Mouse (Mus musculus) embryonic facial prominence, embryonic 12.5 days (tissue): Measurements from ENCODE around the gene Taf6l. TPM values are rescaled to one million over a fixed set of nuclear protein-coding genes. Genes with fewer than 3 reads are reported as not detected.

Experiments
- ATAC-seq: fragments of 200-750 bp; cut with Nextera tagmentation; 2 replicates; pipeline ENCODE4 v1.8.0; 2017; ENCODE audit not compliant: insufficient number of reproducible peaks, insufficient read depth, low FRiP score, low TSS enrichment
- H3K27ac ChIP-seq: fragments of 300-500 bp; sonication (generic); 2 replicates; pipeline ENCODE4 v1.5.1; 2016; ENCODE audit warnings: mild to moderate bottlenecking
- H3K27me3 ChIP-seq: fragments of 300-500 bp; sonication (generic); 2 replicates; pipeline ENCODE4 v1.6.1; 2016; ENCODE audit warnings: mild to moderate bottlenecking, moderate library complexity
- H3K36me3 ChIP-seq: fragments of 300-500 bp; sonication (generic); 2 replicates; pipeline ENCODE4 v1.6.1; 2016; ENCODE audit warnings: mild to moderate bottlenecking
- H3K4me1 ChIP-seq: fragments of 300-500 bp; sonication (generic); 2 replicates; pipeline ENCODE4 v1.6.1; 2016
- H3K4me2 ChIP-seq: fragments of 300-500 bp; sonication (generic); replicated peaks from 2 replicates; pipeline ENCODE4 v1.6.1; 2016; ENCODE audit warnings: mild to moderate bottlenecking, moderate library complexity
- H3K4me3 ChIP-seq: fragments of 300-500 bp; sonication (generic); 2 replicates; pipeline ENCODE4 v1.5.1; 2016; ENCODE audit warnings: mild to moderate bottlenecking
- H3K9ac ChIP-seq: fragments of 300-500 bp; sonication (generic); 2 replicates; pipeline ENCODE4 v1.6.1; 2016; ENCODE audit warnings: mild to moderate bottlenecking, moderate library complexity
- H3K9me3 ChIP-seq: fragments of 300-500 bp; sonication (generic); 2 replicates; pipeline ENCODE4 v1.6.1; 2016; ENCODE audit warnings: mild to moderate bottlenecking, moderate library complexity
- WGBS: fragments of 180-500 bp; shearing (Covaris S2); methylation state at CpG from one replicate; pipeline ENCODE4 v1.1.7; 2016; 5-methylcytosine and 5-hydroxymethylcytosine counted together
- polyA plus RNA-seq: library from polyadenylated mRNA; unstranded; fragments of >200 nt; fragmentation: Nextera tagmentation; extraction: Ambion mirVana; gene quantifications from 2 replicates; pipeline ENCODE4 v1.2.1, GENCODE M21; 2016

The Taf6l gene
- polyA plus RNA-seq = 39.9 and 40.4 TPM in 2 replicates

DNA sequence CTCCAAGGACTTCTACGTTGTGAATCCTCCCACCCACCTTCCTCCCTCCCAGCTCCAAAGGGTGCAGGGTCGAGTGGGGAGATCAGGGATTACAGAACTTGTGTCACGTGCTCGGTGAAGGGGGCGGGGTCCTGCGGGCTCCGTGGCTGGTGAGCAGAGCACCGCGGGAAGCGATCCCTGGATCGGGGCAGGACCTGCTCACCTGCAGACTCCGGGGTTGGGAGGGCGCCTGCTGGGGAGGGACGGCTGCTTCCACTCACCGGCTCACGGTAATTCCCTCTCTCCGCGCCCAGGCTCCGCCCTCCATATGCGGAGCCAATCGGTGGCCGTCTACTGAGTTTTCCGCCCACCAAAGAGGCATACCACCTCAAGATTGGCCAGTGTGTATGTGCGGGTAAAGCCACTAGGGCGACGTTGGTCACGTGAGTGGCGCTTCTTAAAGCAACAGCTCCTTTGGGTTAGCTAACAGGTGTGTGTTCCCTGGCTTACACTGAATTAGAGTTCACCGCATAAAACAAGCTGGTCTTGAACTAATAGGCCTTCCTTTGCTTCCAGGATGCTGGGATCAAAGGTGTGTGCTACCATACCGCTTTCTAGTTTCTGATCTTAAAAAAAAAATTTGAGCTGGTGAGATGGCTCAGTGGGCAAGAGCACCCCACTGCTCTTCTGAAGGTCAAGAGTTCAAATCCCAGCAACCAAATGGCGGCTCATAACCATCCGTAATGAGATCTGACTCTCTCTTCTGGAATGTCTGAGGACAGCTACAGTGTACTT lies at the start of gene Taf6l:
Taf6l (minus strand) TSS at position 410 of the 774 bp plus-strand sequence.
- WGBS = under 1% methylated on average over 32 of the region's 32 CpGs
- peak; percentile 98 for ATAC-seq

DNA sequence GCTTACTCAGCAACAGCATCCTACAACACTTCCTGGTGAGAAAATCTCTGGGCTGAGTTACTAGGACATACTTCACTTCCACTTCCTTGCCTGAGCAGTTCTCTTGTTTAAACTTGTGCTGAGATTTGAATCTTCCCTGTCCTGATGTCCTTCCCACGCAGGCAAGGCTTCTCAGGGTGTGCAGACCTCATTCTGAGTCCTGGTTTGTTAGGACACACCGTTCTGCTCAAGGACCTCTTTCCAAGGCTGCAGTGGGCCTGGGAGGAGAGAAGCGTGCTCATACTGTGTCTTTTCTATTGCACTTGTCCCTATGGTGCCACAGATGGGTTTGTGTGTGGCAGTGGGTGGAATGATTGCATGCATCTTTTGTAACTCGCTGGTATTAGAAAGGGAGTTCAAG lies 46.8 kb upstream of the Taf6l start:
- Histone ChIP-seq H3K27ac (no peak overlapping the region), H3K36me3 (peaks cover 75% of the 10 kb centered on the region), H3K27me3 (no peaks in the 10 kb centered on the region), H3K9ac (no peak overlapping the region), H3K4me3 (no peak overlapping the region), H3K4me1 (peaks cover under 1% of the 10 kb centered on the region; the same call in 1 of the 2 replicates), H3K4me2 (no peak overlapping the region), H3K9me3 (no peaks in the 10 kb centered on the region)
- 95% methylated on average over 4 of the region's 4 CpGs for WGBS
- no peak for ATAC-seq

More for the DNA sequence above, at the start of gene Taf6l:
- peaks cover 6% of the 10 kb centered on the region; the same call in 1 of the 2 replicates for H3K4me1 ChIP-seq
- H3K27me3 ChIP-seq = no peaks in the 10 kb centered on the region
- peak within 1 kb of the TSS; percentile 88 for H3K27ac ChIP-seq
- H3K4me3 ChIP-seq = peak within 1 kb of the TSS; percentile 69
- H3K9ac ChIP-seq = peak within 1 kb of the TSS; percentile 63
- peak within 1 kb of the TSS; percentile 64 for H3K4me2 ChIP-seq
- H3K36me3 ChIP-seq = peaks cover 24% of the 10 kb centered on the region
- H3K9me3 ChIP-seq = no peaks in the 10 kb centered on the region

DNA sequence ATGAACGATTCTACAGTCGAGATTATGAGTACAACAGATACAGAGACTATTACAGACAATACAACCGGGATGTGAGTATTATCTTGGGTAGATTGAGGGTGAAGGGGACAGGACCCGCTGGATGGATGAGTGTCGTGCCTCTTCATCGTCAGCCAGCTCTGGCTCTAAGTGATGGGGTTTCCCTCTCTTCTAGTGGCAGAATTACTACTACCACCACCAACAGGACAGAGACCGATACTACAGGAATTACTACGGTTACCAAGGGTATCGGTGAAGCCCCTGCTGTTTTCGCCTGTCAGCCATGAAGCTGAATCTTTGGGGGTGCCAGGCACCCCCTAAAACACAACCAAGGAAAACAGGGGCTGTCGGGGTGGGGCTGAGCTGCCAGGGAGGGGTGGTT lies 45.0 kb upstream of the Taf6l start:
- Histone ChIP-seq H3K4me1 (no peaks in the 10 kb centered on the region), H3K9ac (no peak overlapping the region), H3K9me3 (no peaks in the 10 kb centered on the region), H3K4me3 (no peak overlapping the region), H3K27me3 (no peaks in the 10 kb centered on the region), H3K36me3 (peaks cover 91% of the 10 kb centered on the region), H3K27ac (no peak overlapping the region), H3K4me2 (no peak overlapping the region)
- ATAC-seq = no peak
- 88% methylated on average over 11 of the region's 11 CpGs for WGBS

DNA sequence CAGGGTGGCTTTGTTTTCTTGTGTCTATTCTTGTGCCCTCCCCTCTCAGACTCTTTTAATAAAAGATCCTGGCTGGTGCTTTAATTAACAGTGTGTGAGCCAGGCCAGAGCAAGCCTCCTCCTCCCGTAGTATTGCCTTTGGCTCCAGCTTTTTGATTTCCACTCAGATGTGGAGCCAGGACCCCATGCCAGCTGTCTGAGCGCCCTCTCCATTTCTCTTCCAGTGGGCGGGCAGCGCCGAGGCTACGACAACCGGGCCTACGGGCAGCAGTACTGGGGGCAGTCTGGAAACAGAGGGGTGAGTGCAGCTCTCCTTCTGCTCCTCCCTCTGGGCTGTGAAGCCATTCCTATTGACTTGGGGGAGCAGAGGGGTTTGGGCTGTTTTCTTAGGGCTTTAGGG lies 44.4 kb upstream of the Taf6l start:
- Histone ChIP-seq H3K9ac (no peak overlapping the region), H3K4me3 (no peak overlapping the region), H3K4me2 (no peak overlapping the region), H3K36me3 (peaks cover 95% of the 10 kb centered on the region), H3K4me1 (no peaks in the 10 kb centered on the region), H3K9me3 (no peaks in the 10 kb centered on the region), H3K27me3 (no peaks in the 10 kb centered on the region), H3K27ac (no peak overlapping the region)
- WGBS = 95% methylated on average over 8 of the region's 8 CpGs
- no peak for ATAC-seq

DNA sequence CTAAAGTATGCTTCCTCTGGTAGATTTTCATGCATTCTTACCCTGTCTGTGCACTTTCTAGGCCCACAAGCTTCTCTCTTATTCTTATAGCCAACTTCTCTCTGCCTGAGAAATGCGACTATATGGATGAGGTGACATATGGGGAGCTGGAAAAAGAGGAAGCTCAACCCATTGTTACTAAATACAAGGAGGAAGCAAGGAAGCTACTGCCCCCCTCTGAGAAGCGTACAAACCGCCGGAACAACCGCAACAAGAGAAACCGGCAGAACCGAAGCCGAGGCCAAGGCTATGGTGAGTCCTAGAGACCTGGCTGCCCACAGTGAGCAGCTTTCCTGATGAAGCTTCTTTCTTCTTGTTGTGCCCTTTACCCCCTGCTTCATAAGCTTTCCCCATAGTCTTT lies 43.4 kb upstream of the Taf6l start, which contains the start of gene AC129217.1:
AC129217.1 (plus strand) TSS at position 114 of the 400 bp plus-strand sequence.
- ATAC-seq = no peak
- no peaks in the 10 kb centered on the region for H3K9me3 ChIP-seq
- no peak within 1 kb of the TSS for H3K4me3 ChIP-seq
- no peak within 1 kb of the TSS for H3K9ac ChIP-seq
- no peaks in the 10 kb centered on the region for H3K27me3 ChIP-seq
- 91% methylated on average over 8 of the region's 8 CpGs for WGBS
- peaks cover 97% of the 10 kb centered on the region for H3K36me3 ChIP-seq
- no peak within 1 kb of the TSS for H3K4me2 ChIP-seq
- H3K27ac ChIP-seq = no peak within 1 kb of the TSS
- H3K4me1 ChIP-seq = no peaks in the 10 kb centered on the region

DNA sequence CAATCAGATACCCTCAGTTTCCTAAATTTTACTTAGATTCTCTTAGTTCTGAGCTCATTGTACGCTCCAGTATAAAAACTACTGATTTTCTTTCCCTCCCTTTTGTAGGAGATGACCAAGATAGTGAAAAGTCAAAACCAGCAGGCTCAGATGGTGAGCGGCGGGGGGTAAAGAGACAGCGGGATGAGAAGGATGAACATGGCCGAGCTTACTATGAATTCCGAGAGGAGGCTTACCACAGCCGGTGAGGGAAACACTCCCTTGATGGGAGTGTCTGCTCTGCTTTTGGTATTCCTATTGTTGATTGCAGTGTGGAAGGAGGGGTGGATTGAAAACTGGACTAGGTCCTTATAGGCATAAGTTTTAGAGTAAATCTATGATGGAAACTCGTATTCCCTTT lies 36.5 kb upstream of the Taf6l start:
- no peaks in the 10 kb centered on the region for H3K27me3 ChIP-seq
- H3K4me1 ChIP-seq = peaks cover 23% of the 10 kb centered on the region
- H3K9ac ChIP-seq = peak overlapping the region; percentile 32; the same call in 1 of the 2 replicates
- peaks cover 49% of the 10 kb centered on the region for H3K36me3 ChIP-seq
- no peaks in the 10 kb centered on the region for H3K9me3 ChIP-seq
- ATAC-seq = no peak
- H3K4me3 ChIP-seq = peak overlapping the region; percentile 76; the same call in 1 of the 2 replicates
- 79% methylated on average over 8 of the region's 8 CpGs for WGBS
- peak overlapping the region; percentile 86 for H3K4me2 ChIP-seq
- no peak overlapping the region for H3K27ac ChIP-seq

DNA sequence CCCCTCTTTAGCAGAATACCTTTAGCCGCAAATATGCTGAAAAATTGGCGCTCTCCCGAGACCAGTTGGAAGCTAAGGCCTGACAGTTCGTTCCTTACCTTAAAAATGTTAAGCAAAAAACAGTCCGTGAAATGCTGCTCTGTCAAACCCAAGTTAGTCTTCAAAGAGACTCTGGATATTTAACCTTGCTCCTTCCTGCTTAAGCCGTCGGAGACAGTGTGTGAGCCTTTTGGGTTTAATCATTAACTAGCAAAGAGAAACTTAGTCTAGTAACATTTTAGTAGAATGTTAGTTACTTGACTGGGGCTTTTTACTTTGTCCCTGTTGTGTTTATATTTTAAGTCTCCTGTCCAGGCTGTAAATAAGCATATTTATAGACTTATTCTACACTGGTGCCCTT lies 34.9 kb upstream of the Taf6l start:
- ATAC-seq = no peak
- Histone ChIP-seq H3K27ac (peak overlapping the region; percentile 100), H3K36me3 (peaks cover 34% of the 10 kb centered on the region)

DNA sequence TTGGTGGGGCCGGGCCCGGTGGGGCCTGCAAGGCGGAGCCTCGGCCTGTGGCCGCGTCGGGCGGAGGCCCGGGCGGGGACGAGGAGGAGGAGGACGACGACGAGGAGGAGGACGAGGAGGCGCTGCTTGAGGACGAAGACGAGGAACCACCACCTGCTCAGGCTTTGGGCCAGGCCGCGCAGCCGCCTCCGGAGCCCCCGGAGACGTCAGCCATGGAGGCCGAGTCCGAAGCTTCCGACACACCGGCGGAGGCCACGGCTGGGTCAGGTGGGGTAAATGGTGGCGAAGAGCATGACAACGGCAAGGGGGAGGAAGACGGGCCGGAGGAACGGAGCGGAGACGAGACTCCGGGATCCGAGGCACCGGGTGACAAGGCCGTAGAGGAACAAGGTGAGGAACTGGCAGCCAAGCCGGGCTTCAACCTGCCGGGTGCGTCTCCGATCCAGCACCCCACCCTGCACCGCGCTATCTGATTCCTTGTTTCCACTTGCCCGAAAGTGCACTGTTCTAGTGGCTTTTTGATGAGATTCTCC lies 34.3 kb upstream of the Taf6l start:
- H3K4me3 ChIP-seq = peak overlapping the region; percentile 76
- peaks cover 33% of the 10 kb centered on the region for H3K36me3 ChIP-seq
- H3K9me3 ChIP-seq = no peaks in the 10 kb centered on the region
- peak overlapping the region; percentile 100 for H3K27ac ChIP-seq
- peak overlapping the region; percentile 99 for H3K9ac ChIP-seq
- peak; percentile 2; the same call in 1 of the 2 replicates for ATAC-seq
- WGBS = under 1% methylated on average over 47 of the region's 48 CpGs
- peak overlapping the region; percentile 86 for H3K4me2 ChIP-seq
- H3K27me3 ChIP-seq = no peaks in the 10 kb centered on the region
- H3K4me1 ChIP-seq = peaks cover 36% of the 10 kb centered on the region

More for the DNA sequence above, 34.9 kb upstream of the Taf6l start:
- WGBS = 2% methylated on average over 7 of the region's 7 CpGs
- H3K4me2 ChIP-seq = peak overlapping the region; percentile 86
- no peaks in the 10 kb centered on the region for H3K9me3 ChIP-seq
- H3K27me3 ChIP-seq = no peaks in the 10 kb centered on the region
- peak overlapping the region; percentile 76 for H3K4me3 ChIP-seq
- H3K4me1 ChIP-seq = peaks cover 36% of the 10 kb centered on the region
- peak overlapping the region; percentile 99 for H3K9ac ChIP-seq

DNA sequence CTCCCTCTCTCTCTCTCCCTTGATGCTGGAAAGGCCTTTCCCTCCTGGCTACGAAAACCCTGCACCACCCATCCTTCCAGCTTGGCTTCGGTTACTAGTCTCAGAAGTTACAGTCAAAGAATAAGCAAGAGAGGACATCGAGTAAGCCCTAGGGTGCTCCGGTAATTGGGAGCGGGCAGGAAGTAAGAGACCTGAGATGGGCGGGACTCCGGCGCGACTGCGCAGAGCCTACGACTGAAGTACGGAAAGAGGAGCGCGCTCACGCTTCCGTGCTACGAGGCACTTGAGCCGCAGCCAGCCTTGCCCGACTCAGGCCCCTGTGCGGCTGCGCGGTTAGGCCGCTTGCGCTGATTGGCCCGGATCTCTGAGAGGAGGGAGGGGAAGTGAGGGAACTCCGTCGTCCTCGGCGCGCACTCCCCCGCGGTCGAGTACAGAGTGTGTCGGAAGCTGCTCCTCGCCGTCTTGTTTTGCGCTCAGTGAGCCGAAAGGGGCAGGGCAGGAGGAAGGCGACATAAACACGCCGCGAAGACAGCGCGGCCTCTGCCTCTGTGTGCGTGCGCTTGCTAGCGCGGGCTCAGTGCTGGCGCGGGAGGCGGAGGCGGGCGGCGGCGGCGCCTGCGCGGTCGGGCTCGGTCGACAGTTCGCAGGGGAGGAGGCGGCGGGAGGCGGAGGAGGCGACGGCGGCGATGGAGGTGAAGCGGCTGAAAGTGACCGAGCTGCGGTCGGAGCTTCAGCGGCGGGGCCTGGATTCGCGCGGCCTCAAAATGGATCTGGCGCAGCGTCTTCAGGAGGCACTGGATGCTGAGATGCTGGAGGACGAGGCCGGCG lies 33.6 kb upstream of the Taf6l start, which contains the start of gene Hnrnpul2:
Hnrnpul2 (plus strand) TSS at position 415 of the 828 bp plus-strand sequence.
- peak within 1 kb of the TSS; percentile 100 for H3K27ac ChIP-seq
- H3K4me2 ChIP-seq = peak within 1 kb of the TSS; percentile 86
- peak within 1 kb of the TSS; percentile 99 for H3K9ac ChIP-seq
- peak within 1 kb of the TSS; percentile 76 for H3K4me3 ChIP-seq
- peaks cover 31% of the 10 kb centered on the region for H3K36me3 ChIP-seq
- H3K9me3 ChIP-seq = no peaks in the 10 kb centered on the region
- peaks cover 36% of the 10 kb centered on the region for H3K4me1 ChIP-seq
- H3K27me3 ChIP-seq = no peaks in the 10 kb centered on the region
- 0% methylated on average over 82 of the region's 83 CpGs for WGBS
- ATAC-seq = peak; percentile 97

DNA sequence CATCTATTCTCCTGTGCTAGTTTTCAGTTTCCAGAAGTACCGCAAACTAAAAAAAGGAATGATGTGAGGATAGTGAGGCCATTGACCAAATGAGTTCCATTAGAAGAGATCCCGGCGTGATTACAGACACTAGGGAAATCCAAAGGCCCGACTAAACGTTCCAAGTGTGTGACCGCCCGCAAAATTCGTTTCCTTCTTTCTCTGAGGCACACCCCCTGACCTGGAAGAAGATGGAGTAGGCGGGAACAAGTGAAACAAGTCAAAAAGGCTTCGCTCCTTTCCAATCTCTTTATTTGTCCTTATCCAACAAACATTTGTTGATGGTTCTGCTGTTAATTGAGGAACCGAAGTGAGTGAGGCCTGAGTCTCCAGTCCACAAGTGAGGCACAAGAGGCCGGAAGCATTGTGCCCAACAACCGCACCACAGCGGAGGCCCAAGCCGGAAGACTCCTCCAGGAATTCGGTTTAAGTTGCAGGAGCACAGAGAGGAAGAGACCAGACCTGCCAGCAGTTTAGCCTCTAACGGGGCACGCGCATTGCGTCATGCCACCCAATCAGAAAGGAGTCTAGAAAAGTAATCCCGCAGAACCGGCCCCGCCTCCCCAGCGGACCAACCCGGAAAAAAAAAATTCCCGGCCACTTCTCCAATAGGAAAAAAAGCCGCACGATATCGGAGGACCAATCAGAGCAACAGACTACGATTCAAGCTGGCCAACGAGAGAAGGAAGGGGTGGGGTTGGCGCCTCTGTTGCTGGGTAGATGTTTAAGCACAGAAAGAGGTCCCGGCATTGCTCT lies 32.8 kb upstream of the Taf6l start, which contains the start of gene Ttc9c:
Ttc9c (minus strand) TSS at position 533 of the 795 bp plus-strand sequence.
- under 1% methylated on average over 33 of the region's 33 CpGs for WGBS
- peak; percentile 90 for ATAC-seq

More for the DNA sequence above, 32.8 kb upstream of the Taf6l start, which contains the start of gene Ttc9c:
- Histone ChIP-seq H3K27ac (peak within 1 kb of the TSS; percentile 100), H3K36me3 (peaks cover 29% of the 10 kb centered on the region), H3K27me3 (no peaks in the 10 kb centered on the region), H3K9me3 (no peaks in the 10 kb centered on the region), H3K4me2 (peak within 1 kb of the TSS; percentile 86), H3K4me1 (peaks cover 36% of the 10 kb centered on the region), H3K9ac (peak within 1 kb of the TSS; percentile 99), H3K4me3 (peak within 1 kb of the TSS; percentile 76)
